Mouse (Mus musculus) cortical plate, adult 2 months (tissue): ENCODE measurements around the gene Lyl1.

ENCODE experiments used
- CTCF ChIP-seq: fragments of 200-500 bp; IDR thresholded peaks from 2 replicates; pipeline ENCODE4 v1.5.1; 2011; ENCODE audit warnings: mild to moderate bottlenecking, control low read depth, low read length; ENCODE audit not compliant: insufficient read depth; ENCODE audit errors: extremely low read depth
- POLR2A ChIP-seq: fragments of 200-500 bp; IDR thresholded peaks from 2 replicates; pipeline ENCODE4 v1.6.1; 2011; ENCODE audit warnings: mild to moderate bottlenecking, low read length, control low read depth; ENCODE audit not compliant: insufficient read depth; ENCODE audit errors: extremely low read depth

DNA sequence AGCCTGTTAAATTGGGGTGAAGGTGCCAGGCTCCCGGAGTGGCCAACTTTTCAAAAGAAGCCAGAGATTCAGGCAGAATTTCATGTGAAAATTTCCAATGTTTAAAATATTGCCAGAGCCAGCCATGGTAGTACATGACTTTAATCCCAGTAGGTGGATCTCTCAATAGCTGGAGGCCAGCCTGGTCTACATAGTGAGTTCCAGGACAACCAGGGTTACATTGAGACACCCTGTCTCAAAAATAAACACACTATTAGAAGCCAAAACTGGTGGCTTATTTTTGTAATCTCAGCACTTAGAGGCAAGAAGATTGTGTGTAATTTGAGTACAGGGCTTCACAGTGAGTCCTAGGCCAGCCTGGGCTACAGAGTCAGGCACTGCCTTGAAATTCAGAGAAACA, 8.7 kb downstream of the Lyl1 start:
- TF ChIP-seq POLR2A: no peak
- TF ChIP-seq CTCF: no peak
